Mouse (Mus musculus) adrenal gland, postnatal 25 days (tissue): Measurements from ENCODE around the gene Ubqln4. TPM values are rescaled to one million over a fixed set of nuclear protein-coding genes. Genes with fewer than 3 reads are reported as not detected.

Experiments used
- DNase-seq: peaks from one replicate; pipeline ENCODE4 v3.0.0; 2021; ENCODE audit warnings: mixed read lengths
- total RNA-seq: library from RNA; stranded (reverse); gene quantifications from 2 replicates; pipeline ENCODE4 v1.2.3, GENCODE M21; 2021

Ubqln4 gene
- total RNA-seq, 1 experiment from 2014 or later = 74.3 TPM

GRCm38 (mm10) chr3:88526157-88527131, 27.1 kb upstream of the Ubqln4 start:
- DNase-seq = peak; percentile 86

GRCm38 (mm10) chr3:88527565-88527964, 26.0 kb upstream of the Ubqln4 start:
- no peak for DNase-seq

GRCm38 (mm10) chr3:88528646-88529045, 24.9 kb upstream of the Ubqln4 start:
- DNase-seq = no peak

- DNase-seq = no peak
Measured at GRCm38 (mm10) chr3:88529204-88530000, 24.2 kb upstream of the Ubqln4 start.

GRCm38 (mm10) chr3:88530082-88530864, 23.3 kb upstream of the Ubqln4 start:
- DNase-seq = no peak

GRCm38 (mm10) chr3:88531348-88532298, 21.9 kb upstream of the Ubqln4 start:
- DNase-seq = peak; percentile 87

- no peak for DNase-seq
Measured at GRCm38 (mm10) chr3:88532299-88532674, 21.3 kb upstream of the Ubqln4 start, which contains the start of gene Mex3a. Mex3a (plus strand) TSS chr3:88532395.

GRCm38 (mm10) chr3:88532689-88533511, 20.7 kb upstream of the Ubqln4 start:
- no peak for DNase-seq

GRCm38 (mm10) chr3:88533706-88534105, 19.9 kb upstream of the Ubqln4 start:
- DNase-seq = no peak

GRCm38 (mm10) chr3:88535005-88535404, 18.6 kb upstream of the Ubqln4 start:
- DNase-seq = no peak

GRCm38 (mm10) chr3:88535527-88535926, 18.0 kb upstream of the Ubqln4 start:
- no peak for DNase-seq

GRCm38 (mm10) chr3:88536103-88536930, 17.2 kb upstream of the Ubqln4 start:
- DNase-seq = peak; percentile 76

GRCm38 (mm10) chr3:88537146-88537545, 16.4 kb upstream of the Ubqln4 start:
- no peak for DNase-seq

GRCm38 (mm10) chr3:88538271-88539145, 15.1 kb upstream of the Ubqln4 start:
- no peak for DNase-seq

GRCm38 (mm10) chr3:88539397-88539796, 14.2 kb upstream of the Ubqln4 start:
- DNase-seq = no peak

GRCm38 (mm10) chr3:88540085-88540484, 13.5 kb upstream of the Ubqln4 start:
- DNase-seq = no peak

- no peak for DNase-seq
Measured at GRCm38 (mm10) chr3:88541622-88542401, 11.7 kb upstream of the Ubqln4 start.
